Mouse (Mus musculus) midbrain, embryonic 11.5 days (tissue): ENCODE data around the gene Srrd. TPM values are rescaled to one million over a fixed set of nuclear protein-coding genes. Genes with fewer than 3 reads are reported as not detected.

ENCODE experiments used
- ATAC-seq: fragments of 200-750 bp; cut with Nextera tagmentation; 2 replicates; pipeline ENCODE4 v1.8.0; 2017; ENCODE audit warnings: moderate TSS enrichment, moderate library complexity; ENCODE audit not compliant: low FRiP score
- DNase-seq: peaks from one replicate; pipeline ENCODE4 v3.0.0; 2015; ENCODE audit warnings: low spot score; ENCODE audit errors: missing footprints
- H3K27ac ChIP-seq: fragments of 300-500 bp; sonication (generic); 2 replicates; pipeline ENCODE4 v1.5.1; 2014; ENCODE audit warnings: low read depth, low read length
- H3K27me3 ChIP-seq: fragments of 300-500 bp; sonication (generic); 2 replicates; pipeline ENCODE4 v1.6.1; 2014; ENCODE audit warnings: mild to moderate bottlenecking, low read length, moderate library complexity, mixed read lengths; ENCODE audit not compliant: control insufficient read depth, insufficient read depth
- H3K36me3 ChIP-seq: fragments of 300-500 bp; sonication (generic); 2 replicates; pipeline ENCODE4 v1.6.1; 2014; ENCODE audit warnings: mild to moderate bottlenecking, low read length, moderate library complexity, mixed read lengths; ENCODE audit not compliant: control insufficient read depth, insufficient read depth
- H3K4me1 ChIP-seq: fragments of 300-500 bp; sonication (generic); 2 replicates; pipeline ENCODE4 v1.6.1; 2014; ENCODE audit warnings: low read length; ENCODE audit not compliant: control insufficient read depth, insufficient read depth
- H3K4me2 ChIP-seq: fragments of 300-500 bp; sonication (generic); 2 replicates; pipeline ENCODE4 v1.6.1; 2014; ENCODE audit warnings: mild to moderate bottlenecking, moderate library complexity
- H3K4me3 ChIP-seq: fragments of 300-500 bp; sonication (generic); 2 replicates; pipeline ENCODE4 v1.5.1; 2014; ENCODE audit warnings: low read depth, low read length
- H3K9ac ChIP-seq: fragments of 300-500 bp; sonication (generic); 2 replicates; pipeline ENCODE4 v1.6.1; 2014; ENCODE audit warnings: low read length
- H3K9me3 ChIP-seq: fragments of 300-500 bp; sonication (generic); 2 replicates; pipeline ENCODE4 v1.6.1; 2016; ENCODE audit warnings: low read length; ENCODE audit not compliant: control insufficient read depth
- WGBS: fragments of 180-500 bp; shearing (Covaris S2); extraction: QIAGEN DNeasy Blood & Tissue Kit; methylation state at CpG from one replicate; pipeline ENCODE4 v1.1.7; 2014; 5-methylcytosine and 5-hydroxymethylcytosine counted together
- polyA plus RNA-seq: library from polyadenylated mRNA; unstranded; fragments of >200 nt; fragmentation: Nextera tagmentation; extraction: Ambion mirVana; gene quantifications from 2 replicates; pipeline ENCODE4 v1.2.1, GENCODE M21; 2014

Srrd gene
- polyA plus RNA-seq, 1 experiment from 2014 or later: 46.0 TPM

DNA sequence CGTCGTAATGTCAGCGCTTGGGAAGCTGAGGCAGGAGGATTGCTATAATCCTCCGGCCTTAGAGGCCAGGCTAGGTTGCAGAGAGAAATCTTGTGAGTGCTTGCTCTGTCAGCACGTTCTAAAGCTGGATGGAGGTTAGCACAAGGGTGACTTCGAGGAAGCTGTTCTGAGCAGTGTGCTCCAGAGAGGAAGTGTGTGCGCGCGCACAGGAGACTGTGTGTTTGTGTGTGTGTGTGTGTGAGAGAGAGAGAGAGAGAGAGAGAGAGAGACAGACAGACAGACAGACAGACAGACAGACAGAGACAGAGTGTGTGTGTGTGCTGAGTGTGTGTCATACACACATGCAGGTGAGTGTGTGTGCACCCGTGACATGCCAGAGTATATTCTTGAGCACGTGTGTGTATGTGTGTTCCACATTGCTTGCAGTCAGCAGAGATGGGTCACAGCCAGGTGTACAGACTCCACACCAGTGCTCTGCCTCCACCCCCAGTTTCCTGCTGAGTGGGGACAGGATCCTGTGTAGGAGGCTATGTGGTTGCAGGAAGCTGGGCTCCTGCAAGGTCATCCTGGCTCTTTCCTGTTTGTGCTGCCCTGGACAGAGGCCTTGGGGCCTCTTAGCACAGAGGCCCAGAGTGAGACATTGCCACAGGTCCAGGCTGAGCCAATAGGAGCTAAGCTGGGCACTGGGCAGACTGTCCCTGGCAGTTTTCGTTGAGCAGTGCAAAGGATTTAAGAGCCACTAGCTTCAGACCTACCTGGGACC, 44.4 kb downstream of the Srrd start:
- Histone ChIP-seq H3K4me1 (peaks cover 10% of the 10 kb centered on the region), H3K9ac (no peak overlapping the region), H3K9me3 (no peaks in the 10 kb centered on the region), H3K4me3 (no peak overlapping the region), H3K27ac (no peak overlapping the region), H3K36me3 (no peaks in the 10 kb centered on the region), H3K4me2 (no peak overlapping the region), H3K27me3 (no peaks in the 10 kb centered on the region)
- WGBS: 90% methylated on average over 12 of the region's 12 CpGs
- DNase-seq (no peak), ATAC-seq (no peak)

DNA sequence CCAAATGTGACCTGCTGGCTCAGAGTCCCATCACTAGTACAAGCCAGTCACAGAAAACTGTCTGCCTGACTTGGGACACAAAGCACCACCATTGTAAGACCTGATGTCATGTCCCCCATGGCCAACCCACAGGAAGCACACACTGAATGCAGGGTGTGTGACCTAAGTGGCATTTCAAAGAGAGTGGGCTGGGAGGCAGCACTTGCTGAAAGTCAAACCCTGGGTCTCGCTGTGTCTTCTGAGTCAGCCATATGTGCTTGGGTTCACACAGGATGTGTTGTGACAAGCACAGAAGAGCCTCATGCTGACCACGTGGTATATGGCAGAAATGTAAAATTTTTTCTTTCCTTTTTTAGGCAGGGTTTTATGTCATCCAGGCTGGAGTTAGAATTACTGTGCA, 45.6 kb downstream of the Srrd start:
- H3K27ac ChIP-seq: no peak overlapping the region
- no peak overlapping the region for H3K4me2 ChIP-seq
- ATAC-seq (no peak), DNase-seq (no peak)
- H3K9ac ChIP-seq: no peak overlapping the region
- WGBS: 77% methylated on average over 2 of the region's 2 CpGs
- no peaks in the 10 kb centered on the region for H3K27me3 ChIP-seq
- no peak overlapping the region for H3K4me3 ChIP-seq
- H3K9me3 ChIP-seq: no peaks in the 10 kb centered on the region
- H3K4me1 ChIP-seq: peaks cover 10% of the 10 kb centered on the region
- no peaks in the 10 kb centered on the region for H3K36me3 ChIP-seq

DNA sequence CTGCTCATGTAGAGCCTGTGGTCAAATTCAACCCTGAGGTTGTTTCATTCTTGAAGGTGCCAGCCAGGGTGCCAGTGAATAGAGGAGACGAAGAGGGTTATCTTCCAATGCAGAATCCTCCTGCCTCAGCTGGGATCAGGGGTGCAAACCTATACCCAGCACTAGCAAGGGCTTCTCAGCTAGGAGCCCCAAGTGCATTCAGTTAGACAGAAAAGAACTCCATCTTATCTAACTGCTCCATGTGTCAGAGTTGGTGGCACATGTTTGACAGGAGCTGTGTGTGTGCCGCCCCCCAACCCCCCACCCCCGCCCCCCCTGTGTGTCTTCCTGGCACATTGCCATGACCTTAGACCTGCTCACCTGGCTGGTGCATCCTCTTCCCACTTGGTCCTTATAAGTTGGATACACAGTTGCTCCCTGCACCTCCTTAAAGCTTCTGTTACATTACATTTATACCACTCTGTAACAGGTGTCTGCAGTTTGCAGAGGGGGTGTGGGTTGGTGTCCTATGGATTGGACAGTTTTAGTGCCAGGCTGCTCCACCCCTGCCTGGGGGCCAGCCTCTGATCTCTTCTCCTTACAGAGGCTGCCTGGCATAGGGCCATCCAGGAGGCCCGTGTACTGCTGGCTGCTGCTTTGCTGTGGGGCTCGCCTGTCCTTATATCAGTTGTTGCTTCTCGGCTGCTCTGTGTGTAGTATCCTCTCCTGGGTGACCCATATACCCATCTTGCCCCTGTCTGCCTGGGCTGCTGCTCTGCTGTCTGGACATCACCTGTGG, 46.2 kb downstream of the Srrd start:
- 84% methylated on average over 6 of the region's 6 CpGs for WGBS
- Histone ChIP-seq H3K4me3 (no peak overlapping the region), H3K9me3 (no peaks in the 10 kb centered on the region), H3K9ac (no peak overlapping the region), H3K36me3 (no peaks in the 10 kb centered on the region), H3K4me1 (peaks cover 10% of the 10 kb centered on the region), H3K4me2 (no peak overlapping the region), H3K27me3 (no peaks in the 10 kb centered on the region), H3K27ac (no peak overlapping the region)
- no peak for DNase-seq
- no peak for ATAC-seq

DNA sequence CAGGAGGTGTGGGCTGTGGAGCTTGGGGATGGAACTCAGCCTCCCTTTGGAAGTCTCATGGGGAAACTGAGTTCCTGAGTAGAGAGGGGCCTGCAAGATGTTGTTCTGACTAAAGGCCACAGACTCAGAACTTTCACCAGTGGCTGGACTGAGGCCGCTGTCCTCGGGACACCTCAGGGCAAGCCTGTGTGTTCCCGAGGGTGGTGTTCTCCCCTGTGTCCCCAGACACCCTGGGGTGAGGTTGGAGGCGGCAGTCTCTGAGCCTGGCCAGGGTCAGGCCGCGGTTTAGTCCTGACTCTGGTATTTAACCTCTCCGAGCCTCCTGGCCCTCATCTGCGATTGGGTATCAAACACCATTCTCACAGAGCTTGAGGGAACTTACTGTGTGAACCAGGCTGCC, 47.3 kb downstream of the Srrd start:
- H3K4me3 ChIP-seq: no peak overlapping the region
- no peak for ATAC-seq
- no peak overlapping the region for H3K27ac ChIP-seq
- no peaks in the 10 kb centered on the region for H3K27me3 ChIP-seq
- H3K9ac ChIP-seq: no peak overlapping the region
- 56% methylated on average over 8 of the region's 8 CpGs for WGBS
- no peak for DNase-seq
- no peaks in the 10 kb centered on the region for H3K36me3 ChIP-seq
- H3K9me3 ChIP-seq: no peaks in the 10 kb centered on the region
- peaks cover 10% of the 10 kb centered on the region for H3K4me1 ChIP-seq
- H3K4me2 ChIP-seq: no peak overlapping the region

DNA sequence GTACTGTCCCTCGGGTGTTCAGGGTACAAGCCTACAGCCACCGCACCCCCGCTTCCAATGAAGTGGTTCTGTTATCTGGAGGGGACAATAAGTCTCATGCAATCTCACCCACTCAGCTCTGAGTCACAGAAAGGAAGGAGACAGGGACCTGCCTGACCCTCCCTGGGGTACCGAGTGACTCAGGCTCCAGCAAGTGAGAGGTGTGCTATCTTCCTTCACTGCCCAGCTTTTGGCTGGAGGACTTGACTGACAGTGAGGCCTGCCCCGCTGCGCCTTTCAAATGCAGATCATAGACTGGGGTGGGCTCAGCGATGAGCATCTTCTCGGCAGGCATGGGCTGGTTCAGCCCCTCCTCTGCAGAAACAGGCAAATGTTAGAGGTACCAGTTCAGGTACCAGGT, 47.7 kb downstream of the Srrd start:
- DNase-seq (no peak), ATAC-seq (no peak)
- Histone ChIP-seq H3K27ac (no peak overlapping the region), H3K36me3 (no peaks in the 10 kb centered on the region), H3K4me3 (no peak overlapping the region), H3K27me3 (no peaks in the 10 kb centered on the region), H3K9me3 (no peaks in the 10 kb centered on the region), H3K4me1 (peaks cover 10% of the 10 kb centered on the region), H3K4me2 (no peak overlapping the region), H3K9ac (peak overlapping the region; percentile 5; the same call in 1 of the 2 replicates)
- 29% methylated on average over 8 of the region's 8 CpGs for WGBS

DNA sequence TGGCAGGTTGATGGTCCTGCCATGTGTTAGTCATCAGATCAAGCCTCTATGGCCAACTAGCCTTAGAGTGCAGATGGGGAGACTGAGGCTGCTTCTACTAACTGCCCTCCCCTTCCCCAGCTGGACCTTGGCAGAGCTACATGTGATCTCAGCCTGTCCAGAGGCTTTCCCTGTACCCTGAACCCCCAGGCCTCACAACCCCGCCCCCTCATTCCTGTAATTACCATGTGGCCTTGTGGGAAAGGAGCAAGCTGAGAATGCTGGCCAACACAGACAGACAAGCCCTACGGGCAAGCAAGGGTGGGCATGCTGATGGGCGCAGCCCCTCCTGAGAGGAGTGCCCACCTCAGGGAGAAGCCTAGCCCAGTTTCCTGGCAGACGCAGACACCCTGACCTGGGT, 48.1 kb downstream of the Srrd start:
- Histone ChIP-seq H3K4me1 (peaks cover 10% of the 10 kb centered on the region), H3K9me3 (no peaks in the 10 kb centered on the region), H3K4me2 (no peak overlapping the region), H3K9ac (peak overlapping the region; percentile 5; the same call in 1 of the 2 replicates), H3K4me3 (no peak overlapping the region), H3K36me3 (no peaks in the 10 kb centered on the region), H3K27ac (no peak overlapping the region), H3K27me3 (no peaks in the 10 kb centered on the region)
- ATAC-seq (no peak), DNase-seq (no peak)
- 69% methylated on average over 4 of the region's 4 CpGs for WGBS

DNA sequence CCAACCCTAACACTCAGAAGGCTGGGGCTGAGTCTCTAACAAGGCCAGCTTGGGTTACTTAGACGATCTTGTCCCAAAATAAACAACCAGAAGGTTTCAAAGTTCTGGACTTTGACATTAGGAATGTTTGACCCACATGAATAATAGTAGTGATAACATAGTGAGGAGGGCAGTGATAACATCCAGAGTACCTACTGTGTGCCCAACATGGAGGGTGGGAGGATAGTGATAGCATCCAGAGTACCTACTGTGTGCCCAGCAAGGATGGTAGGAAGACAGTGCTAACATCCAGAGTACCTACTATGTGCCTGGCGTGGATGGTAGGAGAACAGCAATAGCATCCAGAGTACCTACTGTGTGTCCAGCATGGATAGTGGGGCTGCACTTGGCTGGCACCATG, 49.0 kb downstream of the Srrd start:
- H3K9ac ChIP-seq: no peak overlapping the region
- no peak overlapping the region for H3K4me2 ChIP-seq
- ATAC-seq (no peak), DNase-seq (no peak)
- H3K4me3 ChIP-seq: no peak overlapping the region
- no peaks in the 10 kb centered on the region for H3K9me3 ChIP-seq
- no peaks in the 10 kb centered on the region for H3K36me3 ChIP-seq
- H3K27ac ChIP-seq: no peak overlapping the region
- H3K27me3 ChIP-seq: no peaks in the 10 kb centered on the region
- peaks cover 10% of the 10 kb centered on the region for H3K4me1 ChIP-seq
- WGBS: 84% methylated on average over 2 of the region's 2 CpGs

DNA sequence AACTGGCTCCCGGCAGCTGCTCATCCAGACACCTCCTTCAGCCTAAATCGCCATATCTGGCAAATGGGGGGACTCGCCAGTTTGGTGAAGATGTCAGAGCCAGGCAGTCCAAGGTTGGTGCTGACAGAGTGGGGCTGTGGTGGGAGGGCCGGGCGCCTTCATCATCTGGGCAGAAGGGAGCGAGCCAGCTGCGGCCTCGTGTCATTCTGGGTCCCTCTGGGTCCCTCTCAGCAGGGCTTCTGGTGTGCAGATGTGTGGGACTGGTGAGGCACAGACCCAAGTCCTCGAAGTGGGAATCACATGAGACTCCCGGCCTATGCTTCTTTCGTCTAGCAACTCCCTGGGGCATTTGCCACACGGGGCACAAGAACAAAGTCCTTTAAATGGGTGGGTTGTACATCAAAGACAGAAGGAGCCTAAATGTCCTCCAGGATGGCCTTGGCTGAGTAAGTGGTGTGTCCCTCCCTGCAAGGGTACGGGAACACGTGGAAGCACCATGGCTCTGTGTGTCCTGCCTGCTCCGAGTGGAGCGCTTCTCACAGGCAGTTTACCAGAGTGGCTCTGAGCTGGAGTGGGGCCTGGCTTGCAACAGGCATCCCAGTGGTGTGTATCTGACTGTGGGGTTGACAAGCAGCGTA, 50.4 kb downstream of the Srrd start:
- WGBS: 85% methylated on average over 17 of the region's 17 CpGs
- H3K4me1 ChIP-seq: peaks cover 10% of the 10 kb centered on the region

DNA sequence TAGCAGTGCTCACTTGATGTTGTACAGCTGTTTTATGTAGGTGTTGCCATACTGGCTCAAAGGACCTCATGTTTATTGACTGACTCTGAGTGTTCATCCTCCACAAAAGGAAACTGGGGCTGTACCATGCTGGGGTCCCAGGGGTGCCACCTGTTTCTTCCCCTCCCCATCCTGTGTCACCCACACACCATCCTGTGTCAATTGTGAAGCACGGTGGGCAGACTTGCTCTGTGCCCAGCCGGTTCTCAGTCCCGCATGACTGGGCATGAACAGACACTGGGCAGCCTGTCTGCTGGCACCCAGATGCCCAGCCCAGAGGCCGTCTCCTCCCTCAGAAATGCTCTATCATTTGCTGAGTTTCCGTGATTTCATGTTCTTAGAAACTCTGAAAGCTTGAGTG, 51.0 kb downstream of the Srrd start:
- DNase-seq: no peak
- no peak overlapping the region for H3K27ac ChIP-seq
- no peak overlapping the region for H3K4me2 ChIP-seq
- H3K9ac ChIP-seq: no peak overlapping the region
- no peaks in the 10 kb centered on the region for H3K36me3 ChIP-seq
- ATAC-seq: no peak
- H3K4me1 ChIP-seq: peaks cover 10% of the 10 kb centered on the region
- no peaks in the 10 kb centered on the region for H3K9me3 ChIP-seq
- H3K27me3 ChIP-seq: no peaks in the 10 kb centered on the region
- 89% methylated on average over 5 of the region's 5 CpGs for WGBS
- H3K4me3 ChIP-seq: no peak overlapping the region

More for the DNA sequence above, 50.4 kb downstream of the Srrd start:
- no peak overlapping the region for H3K4me3 ChIP-seq
- H3K27ac ChIP-seq: no peak overlapping the region
- ATAC-seq (no peak), DNase-seq (no peak)
- H3K9me3 ChIP-seq: no peaks in the 10 kb centered on the region
- H3K9ac ChIP-seq: no peak overlapping the region
- no peaks in the 10 kb centered on the region for H3K27me3 ChIP-seq
- H3K36me3 ChIP-seq: no peaks in the 10 kb centered on the region
- no peak overlapping the region for H3K4me2 ChIP-seq
